Mouse (Mus musculus) spleen, adult 2 months (tissue): Measurements from ENCODE around the gene Galt. TPM values are rescaled to one million over a fixed set of nuclear protein-coding genes. Genes with fewer than 3 reads are reported as not detected.

Experiments used
- DNase-seq, 2 experiments: peaks; one replicate each; pipeline versions ENCODE4 v3.0.0 to v3.0.0-alpha.2; 2012 to 2021; ENCODE audit warnings: low spot score in 2 of 2, low read depth in 1 of 2
- H3K27ac ChIP-seq: fragments of 200-500 bp; 2 replicates; pipeline ENCODE4 v1.5.1; 2012; ENCODE audit warnings: low read length, inconsistent platforms; ENCODE audit not compliant: insufficient read depth
- H3K27me3 ChIP-seq: fragments of 200-500 bp; 2 replicates; pipeline ENCODE4 v1.6.1; 2012; ENCODE audit warnings: mild to moderate bottlenecking, moderate library complexity, low read length, inconsistent platforms; ENCODE audit not compliant: control insufficient read depth, insufficient read depth
- H3K36me3 ChIP-seq: fragments of 200-500 bp; 2 replicates; pipeline ENCODE4 v1.6.1; 2012; ENCODE audit warnings: mild to moderate bottlenecking, low read length, inconsistent platforms; ENCODE audit not compliant: control insufficient read depth, insufficient read depth
- H3K4me1 ChIP-seq: fragments of 200-500 bp; 2 replicates; pipeline ENCODE4 v1.6.1; 2011; ENCODE audit warnings: inconsistent platforms; ENCODE audit not compliant: control insufficient read depth, insufficient read depth, insufficient read length
- H3K4me3 ChIP-seq: fragments of 200-500 bp; 2 replicates; pipeline ENCODE4 v1.5.1; 2011; ENCODE audit warnings: mild to moderate bottlenecking, inconsistent platforms; ENCODE audit not compliant: insufficient read depth, insufficient read length; ENCODE audit errors: extremely low read depth
- CTCF ChIP-seq: fragments of 200-500 bp; IDR thresholded peaks from 2 replicates; pipeline ENCODE4 v1.5.1; 2011; ENCODE audit warnings: mild to moderate bottlenecking, inconsistent platforms; ENCODE audit not compliant: insufficient read depth, insufficient read length, insufficient replicate concordance; ENCODE audit errors: extremely low read depth
- POLR2A ChIP-seq: fragments of 200-500 bp; IDR thresholded peaks from 2 replicates; pipeline ENCODE4 v1.6.1; 2011; ENCODE audit warnings: low read depth, low read length, inconsistent platforms
- WGBS: fragments of 180-500 bp; shearing (Covaris S2); methylation state at CpG from one replicate; pipeline ENCODE4 v1.1.7; 2018; 5-methylcytosine and 5-hydroxymethylcytosine counted together
- polyA plus RNA-seq: library from polyadenylated mRNA; depleted of rRNA; stranded (reverse); fragments of >200 nt; gene quantifications from 2 replicates; pipeline ENCODE4 v1.2.3, GENCODE M21; 2012

Galt gene
- polyA plus RNA-seq, 1 experiment, result 67.1 TPM

DNA sequence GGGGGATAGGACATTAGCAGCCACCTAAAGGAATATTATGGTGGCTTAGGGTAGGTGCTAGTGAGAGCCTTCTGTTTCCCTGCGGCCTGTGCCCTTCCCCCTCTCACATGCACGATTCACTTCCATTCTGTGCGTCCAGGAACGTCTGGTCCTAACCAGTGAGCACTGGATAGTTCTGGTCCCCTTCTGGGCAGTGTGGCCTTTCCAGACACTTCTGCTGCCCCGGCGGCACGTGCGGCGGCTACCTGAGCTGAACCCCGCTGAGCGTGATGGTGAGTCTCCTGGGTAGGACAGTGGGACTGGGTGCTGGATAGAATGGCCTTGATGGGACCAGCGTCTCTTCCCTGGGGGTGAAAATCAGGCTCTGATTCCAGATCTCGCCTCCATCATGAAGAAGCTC is 2.3 kb downstream of the Galt start:
- Histone ChIP-seq H3K4me1 (no peaks in the 10 kb centered on the region; the same call in 1 of the 2 replicates), H3K4me3 (no peak overlapping the region), H3K27ac (no peak overlapping the region), H3K27me3 (no peaks in the 10 kb centered on the region), H3K36me3 (peaks cover 7% of the 10 kb centered on the region; the same call in 1 of the 2 replicates)
- TF ChIP-seq POLR2A (no peak), CTCF (no peak)
- 97% methylated on average over 13 of the region's 13 CpGs for WGBS
- DNase-seq, result no peak

DNA sequence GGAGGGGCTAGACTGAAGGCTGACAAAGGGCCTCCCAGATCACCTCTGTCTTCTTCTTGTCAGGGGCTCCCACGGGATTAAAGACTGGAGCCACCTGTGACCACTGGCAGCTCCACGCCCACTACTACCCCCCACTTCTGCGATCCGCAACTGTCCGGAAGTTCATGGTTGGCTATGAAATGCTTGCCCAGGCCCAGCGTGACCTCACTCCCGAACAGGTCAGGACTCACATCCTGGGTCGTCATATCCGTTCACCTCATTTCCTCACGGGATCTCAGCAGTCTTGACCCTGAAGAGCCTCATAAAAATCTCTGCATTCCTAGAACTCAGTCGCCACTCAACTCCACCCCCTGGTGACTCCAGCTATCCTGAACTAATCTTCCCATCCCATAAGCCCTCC is 3.0 kb downstream of the Galt start:
- WGBS, result 84% methylated on average over 11 of the region's 11 CpGs
- H3K27ac ChIP-seq, result no peak overlapping the region
- TF ChIP-seq POLR2A (no peak), CTCF (no peak)

DNA sequence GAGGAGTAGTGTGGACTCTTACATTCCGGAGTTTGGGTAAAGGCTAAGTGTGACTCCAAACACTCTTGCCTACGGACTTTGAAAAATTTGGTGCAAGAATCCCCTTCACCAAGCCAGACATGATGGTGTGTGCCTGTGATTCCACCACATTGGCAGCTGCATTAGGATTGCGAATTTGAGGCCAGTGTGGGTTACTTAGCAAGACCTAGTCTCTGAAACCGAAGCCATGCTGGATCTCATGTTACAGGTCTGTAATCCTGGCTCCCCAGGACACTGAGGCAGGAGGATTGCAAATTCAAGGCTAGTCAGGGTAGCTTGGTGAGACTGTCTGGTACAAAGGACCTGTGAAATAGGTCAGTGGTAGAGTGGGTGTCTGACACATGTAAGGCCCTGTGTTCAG is 3.7 kb downstream of the Galt start:
- H3K4me1 ChIP-seq, result no peaks in the 10 kb centered on the region; the same call in 1 of the 2 replicates
- H3K4me3 ChIP-seq, result no peak overlapping the region
- no peaks in the 10 kb centered on the region for H3K27me3 ChIP-seq
- no peak overlapping the region for H3K27ac ChIP-seq
- TF ChIP-seq POLR2A, result no peak
- TF ChIP-seq CTCF, result no peak
- peaks cover 7% of the 10 kb centered on the region; the same call in 1 of the 2 replicates for H3K36me3 ChIP-seq
- 90% methylated on average over 4 of the region's 4 CpGs for WGBS
- DNase-seq, result no peak

More for the DNA sequence above, 3.0 kb downstream of the Galt start:
- H3K27me3 ChIP-seq, result no peaks in the 10 kb centered on the region
- H3K4me1 ChIP-seq, result no peaks in the 10 kb centered on the region; the same call in 1 of the 2 replicates
- H3K36me3 ChIP-seq, result peaks cover 7% of the 10 kb centered on the region; the same call in 1 of the 2 replicates
- H3K4me3 ChIP-seq, result no peak overlapping the region
- no peak for DNase-seq

DNA sequence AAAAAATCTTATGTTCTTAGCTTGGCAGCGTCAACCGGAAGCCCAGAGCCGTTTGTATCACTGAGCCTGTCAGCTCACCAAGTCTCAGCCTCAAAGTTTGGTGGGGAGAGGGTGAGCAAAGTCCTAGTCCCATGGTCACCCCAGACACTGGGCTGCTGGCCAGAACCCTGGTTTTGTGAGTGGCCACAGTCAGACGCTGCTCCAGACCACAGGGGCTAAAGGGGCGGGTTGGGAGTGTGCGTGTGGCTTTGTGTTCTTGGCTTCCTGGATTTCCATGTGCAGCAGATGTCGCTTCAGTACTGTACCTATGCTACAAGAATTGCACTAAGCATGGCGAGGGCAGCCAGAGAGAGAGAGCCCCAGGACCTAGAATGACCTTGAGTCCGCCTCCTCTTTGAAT is 4.2 kb downstream of the Galt start:
- Histone ChIP-seq H3K4me1 (no peaks in the 10 kb centered on the region; the same call in 1 of the 2 replicates), H3K36me3 (peaks cover 7% of the 10 kb centered on the region; the same call in 1 of the 2 replicates), H3K27me3 (no peaks in the 10 kb centered on the region), H3K27ac (no peak overlapping the region), H3K4me3 (no peak overlapping the region)
- no peak for TF ChIP-seq POLR2A
- TF ChIP-seq CTCF, result no peak
- DNase-seq, result no peak
- WGBS, result 71% methylated on average over 9 of the region's 9 CpGs

DNA sequence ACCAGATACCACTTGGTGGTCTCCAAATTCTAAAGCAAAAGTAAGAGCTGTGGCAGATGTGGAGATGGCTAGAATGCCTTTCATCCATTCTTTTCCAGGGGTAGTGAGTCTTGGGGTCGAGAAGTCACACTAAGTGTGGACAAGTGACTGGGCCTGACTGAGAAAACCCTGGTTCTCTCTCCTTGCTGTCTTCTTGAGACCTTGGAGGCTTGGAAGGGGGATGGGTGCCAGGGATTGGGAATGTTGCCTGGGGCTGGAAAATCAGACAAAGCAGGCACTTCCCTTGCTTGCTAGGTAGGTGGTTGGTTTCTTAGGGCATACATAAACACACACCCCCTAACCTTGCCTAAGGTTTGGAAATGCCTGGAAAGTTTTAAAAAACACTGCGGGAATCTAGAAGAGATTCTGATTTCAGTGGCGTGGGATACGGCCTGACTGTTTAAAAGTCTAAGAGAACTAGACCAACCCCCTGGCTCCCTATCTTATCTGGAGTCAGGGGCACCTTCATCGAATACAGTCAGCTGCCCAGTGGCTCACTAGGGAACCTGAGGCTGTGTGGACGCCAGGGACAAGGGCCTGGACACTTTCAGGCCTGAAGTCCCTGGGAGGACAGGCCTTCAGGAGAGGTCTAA is 4.7 kb downstream of the Galt start:
- no peak for DNase-seq
- no peak overlapping the region for H3K4me3 ChIP-seq
- no peaks in the 10 kb centered on the region for H3K27me3 ChIP-seq
- H3K27ac ChIP-seq, result peak overlapping the region; percentile 30; the same call in 1 of the 2 replicates
- H3K4me1 ChIP-seq, result no peaks in the 10 kb centered on the region; the same call in 1 of the 2 replicates
- TF ChIP-seq CTCF (no peak), POLR2A (no peak)
- WGBS, result 69% methylated on average over 6 of the region's 6 CpGs
- peaks cover 7% of the 10 kb centered on the region; the same call in 1 of the 2 replicates for H3K36me3 ChIP-seq

DNA sequence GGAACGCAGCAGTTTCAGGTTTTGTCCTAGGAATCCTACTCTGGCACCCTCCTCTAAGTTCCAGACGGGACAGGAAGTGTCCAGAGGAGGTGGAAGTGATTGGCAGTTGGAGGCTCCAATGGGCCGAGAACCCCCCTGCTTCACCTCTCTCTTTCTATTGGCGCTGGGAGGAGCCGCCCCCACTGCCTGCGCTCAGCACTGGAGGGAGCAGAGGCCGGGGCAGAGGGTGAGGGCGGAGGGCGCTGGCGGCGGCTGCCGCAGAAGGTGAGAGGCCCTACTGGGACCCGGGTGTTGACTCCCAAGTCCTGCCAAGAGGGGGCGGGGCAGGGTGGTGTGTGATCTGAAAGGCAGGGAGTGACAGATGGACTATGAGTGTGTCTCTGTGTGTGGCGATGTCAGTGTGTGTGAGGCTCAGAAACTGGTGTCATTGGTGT is 5.3 kb downstream of the Galt start:
- WGBS, result 10% methylated on average over 15 of the region's 15 CpGs
- H3K4me1 ChIP-seq, result no peaks in the 10 kb centered on the region; the same call in 1 of the 2 replicates
- peak overlapping the region; percentile 22; the same call in 1 of the 2 replicates for H3K4me3 ChIP-seq
- no peak; the same call in 1 of the 2 replicates for TF ChIP-seq POLR2A
- DNase-seq, result peak in 1 of 2 experiments; percentile 20
- H3K36me3 ChIP-seq, result peaks cover 7% of the 10 kb centered on the region; the same call in 1 of the 2 replicates
- peak overlapping the region; percentile 44; the same call in 1 of the 2 replicates for H3K27ac ChIP-seq
- no peaks in the 10 kb centered on the region for H3K27me3 ChIP-seq

DNA sequence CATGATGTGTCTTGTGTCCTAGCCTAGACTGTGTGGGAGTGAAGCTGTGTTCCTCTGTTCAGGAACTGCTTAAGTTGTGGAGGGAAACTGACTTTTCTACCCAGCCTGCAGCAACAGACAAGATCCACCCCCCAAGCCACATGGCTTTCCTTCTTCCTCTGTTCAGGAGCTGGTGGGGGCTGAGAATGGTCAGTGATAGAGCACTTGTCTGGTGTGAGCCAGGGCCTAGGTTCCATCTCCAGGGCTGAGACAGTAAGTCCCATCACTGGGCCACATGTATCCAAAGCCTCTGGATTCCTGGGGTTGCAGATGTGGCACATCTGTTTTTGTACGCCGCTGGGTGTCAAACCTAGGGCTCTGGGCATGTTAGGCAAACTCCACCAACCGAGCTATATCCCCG is 5.9 kb downstream of the Galt start:
- H3K4me3 ChIP-seq, result no peak overlapping the region
- 76% methylated on average over 4 of the region's 4 CpGs for whole genome bisulfite sequencing
- no peak for DNase-seq
- peaks cover 8% of the 10 kb centered on the region for H3K36me3 ChIP-seq
- TF ChIP-seq POLR2A, result no peak
- TF ChIP-seq CTCF, result no peak
- H3K27ac ChIP-seq, result no peak overlapping the region
- H3K4me1 ChIP-seq, result no peaks in the 10 kb centered on the region; the same call in 1 of the 2 replicates
- no peaks in the 10 kb centered on the region for H3K27me3 ChIP-seq
